Mouse (Mus musculus): ENCODE data around the gene Zc3h7b. TPM values are rescaled to one million over a fixed set of nuclear protein-coding genes. Genes with fewer than 3 reads are reported as not detected.

Gene Zc3h7b
- total RNA-seq, 1 experiment: 22.5 TPM

DNA sequence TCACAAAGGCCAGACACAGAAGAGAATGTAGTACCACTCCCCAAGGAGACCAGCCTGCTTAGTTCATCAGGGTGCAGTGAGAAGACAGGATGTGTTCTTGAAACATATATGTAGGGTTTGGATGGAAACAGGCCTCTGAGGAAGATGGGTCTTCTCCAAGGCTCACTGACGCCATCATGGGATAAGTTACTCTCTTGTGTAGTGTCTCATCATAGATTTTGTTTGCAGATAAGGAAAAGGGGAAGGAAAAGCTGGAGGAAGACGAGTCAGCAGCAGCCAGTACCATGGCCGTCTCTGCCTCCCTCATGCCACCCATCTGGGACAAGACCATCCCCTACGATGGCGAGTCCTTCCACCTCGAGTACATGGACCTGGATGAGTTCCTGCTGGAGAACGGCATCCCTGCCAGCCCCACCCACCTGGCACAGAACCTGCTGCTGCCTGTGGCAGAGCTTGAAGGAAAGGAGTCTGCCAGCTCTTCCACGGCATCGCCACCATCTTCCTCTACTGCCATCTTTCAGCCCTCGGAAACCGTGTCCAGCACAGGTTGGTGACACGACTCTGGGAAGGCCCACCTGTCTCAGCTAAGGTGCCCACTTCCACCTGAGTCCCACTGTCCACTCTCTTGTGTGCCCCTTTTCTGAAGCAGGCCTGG, 70.0 kb downstream of the Zc3h7b start:
- H3K9me3 ChIP-seq (ENCODE audit: control insufficient read depth, insufficient read depth, low read depth, low read length): no peaks in the 10 kb centered on the region
- H3K4me1 ChIP-seq (ENCODE audit: control insufficient read depth in 2 of 2, insufficient read depth in 2 of 2, low read length in 2 of 2, poor library complexity in 1 of 2): peaks cover 0 to 6% of the 10 kb centered on the region in 2 experiments; a peak in 2 of 4 replicates
- DNase-seq (ENCODE audit: low read depth, low spot score): no peak
- no peak overlapping the region for H3K27ac ChIP-seq (ENCODE audit: insufficient read depth, low read depth, low read length, poor library complexity, severe bottlenecking)
- H3K4me3 ChIP-seq (ENCODE audit: insufficient read depth in 1 of 2, low read depth in 1 of 2, low read length in 2 of 2, poor library complexity in 1 of 2, severe bottlenecking in 1 of 2): no peak overlapping the region
- TF ChIP-seq CHD2 (IDR thresholded peaks at IDR 0.05; ENCODE audit: low read depth, low read length): no peak
- no peak for TF ChIP-seq MAFK (IDR thresholded peaks at IDR 0.05; ENCODE audit: insufficient read depth, low read depth, low read length)
- TF ChIP-seq ZC3H11A (IDR thresholded peaks at IDR 0.05; ENCODE audit: borderline replicate concordance, low read depth, low read length): no peak
- no peak for TF ChIP-seq ZNF384 (IDR thresholded peaks at IDR 0.05; ENCODE audit: low read depth, low read length)
- no peak for TF ChIP-seq HCFC1 (IDR thresholded peaks at IDR 0.05; ENCODE audit: borderline replicate concordance, insufficient read depth, low read length)
- in situ Hi-C loops (cut with MboI; ENCODE audit: low sequenced_read_pairs in 2 of 2, unreplicated experiment in 2 of 2): no loop called here
- peaks cover 5% of the 10 kb centered on the region; the same call in 1 of the 2 replicates for H3K36me3 ChIP-seq (ENCODE audit: control insufficient read depth, insufficient read depth, low read length, poor library complexity, severe bottlenecking)
- H3K9ac ChIP-seq (ENCODE audit: insufficient read depth, low read depth, low read length, poor library complexity, severe bottlenecking): no peak overlapping the region

DNA sequence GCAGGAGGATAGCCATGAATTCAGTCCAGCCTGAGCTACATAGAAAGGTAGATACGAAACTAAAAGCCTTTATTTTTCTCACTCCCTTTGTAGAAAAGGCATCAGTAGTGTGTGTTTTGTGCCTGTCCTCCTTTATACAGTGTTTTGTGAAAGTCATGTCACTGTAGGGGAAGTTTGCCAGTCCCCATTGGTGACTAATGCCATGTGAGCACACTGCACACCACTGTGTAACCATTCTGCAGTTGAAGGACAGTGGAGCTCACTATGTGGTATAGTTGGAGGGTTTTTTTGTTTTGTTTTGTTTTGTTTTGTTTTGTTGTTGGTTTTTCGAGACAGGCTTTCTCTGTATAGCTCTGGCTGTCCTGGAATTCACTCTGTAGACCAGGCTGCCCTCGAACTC, 73.5 kb downstream of the Zc3h7b start:
- H3K4me1 ChIP-seq (ENCODE audit: control insufficient read depth in 2 of 2, insufficient read depth in 2 of 2, low read length in 2 of 2, poor library complexity in 1 of 2): no peaks in the 10 kb centered on the region
- no peak overlapping the region for H3K27ac ChIP-seq (ENCODE audit: insufficient read depth, low read depth, low read length, poor library complexity, severe bottlenecking)
- in situ Hi-C loops (cut with MboI; ENCODE audit: low sequenced_read_pairs in 2 of 2, unreplicated experiment in 2 of 2): no loop called here
- DNase-seq (ENCODE audit: low read depth, low spot score): no peak
- H3K9me3 ChIP-seq (ENCODE audit: control insufficient read depth, insufficient read depth, low read depth, low read length): no peaks in the 10 kb centered on the region
- no peak for TF ChIP-seq ZC3H11A (IDR thresholded peaks at IDR 0.05; ENCODE audit: borderline replicate concordance, low read depth, low read length)
- TF ChIP-seq HCFC1 (IDR thresholded peaks at IDR 0.05; ENCODE audit: borderline replicate concordance, insufficient read depth, low read length): no peak
- TF ChIP-seq CHD2 (IDR thresholded peaks at IDR 0.05; ENCODE audit: low read depth, low read length): no peak
- TF ChIP-seq MAFK (IDR thresholded peaks at IDR 0.05; ENCODE audit: insufficient read depth, low read depth, low read length): no peak
- no peak for TF ChIP-seq ZNF384 (IDR thresholded peaks at IDR 0.05; ENCODE audit: low read depth, low read length)
- H3K36me3 ChIP-seq (ENCODE audit: control insufficient read depth, insufficient read depth, low read length, poor library complexity, severe bottlenecking): peaks cover 9% of the 10 kb centered on the region; the same call in 1 of the 2 replicates
- H3K9ac ChIP-seq (ENCODE audit: insufficient read depth, low read depth, low read length, poor library complexity, severe bottlenecking): no peak overlapping the region
- H3K4me3 ChIP-seq (ENCODE audit: insufficient read depth in 1 of 2, low read depth in 1 of 2, low read length in 2 of 2, poor library complexity in 1 of 2, severe bottlenecking in 1 of 2): no peak overlapping the region

DNA sequence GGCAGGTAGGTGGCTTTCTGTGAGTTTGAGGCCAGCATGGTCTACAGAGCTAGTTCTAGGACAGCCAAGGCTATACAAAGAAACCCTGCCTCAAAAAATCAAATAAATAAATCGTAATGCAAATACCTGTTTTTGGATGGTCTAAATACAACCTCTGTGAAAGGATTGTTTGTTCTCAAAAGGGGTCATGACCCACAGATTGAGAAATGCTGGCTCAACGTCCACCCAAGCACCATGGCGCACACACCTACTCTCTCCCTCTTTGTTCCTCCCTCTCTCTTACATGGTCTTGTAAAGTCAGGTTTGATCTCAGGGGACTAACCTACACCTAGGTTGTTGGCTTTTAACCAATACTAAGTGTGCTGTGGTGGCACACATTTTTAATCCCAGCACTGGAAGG, 77.8 kb downstream of the Zc3h7b start:
- TF ChIP-seq ZNF384 (IDR thresholded peaks at IDR 0.05; ENCODE audit: low read depth, low read length) (no peak), ZC3H11A (IDR thresholded peaks at IDR 0.05; ENCODE audit: borderline replicate concordance, low read depth, low read length) (no peak), MAFK (IDR thresholded peaks at IDR 0.05; ENCODE audit: insufficient read depth, low read depth, low read length) (no peak), CHD2 (IDR thresholded peaks at IDR 0.05; ENCODE audit: low read depth, low read length) (no peak)
- in situ Hi-C loops (cut with MboI; ENCODE audit: low sequenced_read_pairs in 2 of 2, unreplicated experiment in 2 of 2): no loop called here
- H3K36me3 ChIP-seq (ENCODE audit: control insufficient read depth, insufficient read depth, low read length, poor library complexity, severe bottlenecking): peaks cover 12% of the 10 kb centered on the region; the same call in 1 of the 2 replicates
- no peak overlapping the region for H3K9ac ChIP-seq (ENCODE audit: insufficient read depth, low read depth, low read length, poor library complexity, severe bottlenecking)
- no peak overlapping the region for H3K4me3 ChIP-seq (ENCODE audit: insufficient read depth in 1 of 2, low read depth in 1 of 2, low read length in 2 of 2, poor library complexity in 1 of 2, severe bottlenecking in 1 of 2)
- H3K4me1 ChIP-seq (ENCODE audit: control insufficient read depth in 2 of 2, insufficient read depth in 2 of 2, low read length in 2 of 2, poor library complexity in 1 of 2): no peaks in the 10 kb centered on the region
- no peaks in the 10 kb centered on the region for H3K9me3 ChIP-seq (ENCODE audit: control insufficient read depth, insufficient read depth, low read depth, low read length)
- DNase-seq (ENCODE audit: low read depth, low spot score): no peak
- H3K27ac ChIP-seq (ENCODE audit: insufficient read depth, low read depth, low read length, poor library complexity, severe bottlenecking): no peak overlapping the region

DNA sequence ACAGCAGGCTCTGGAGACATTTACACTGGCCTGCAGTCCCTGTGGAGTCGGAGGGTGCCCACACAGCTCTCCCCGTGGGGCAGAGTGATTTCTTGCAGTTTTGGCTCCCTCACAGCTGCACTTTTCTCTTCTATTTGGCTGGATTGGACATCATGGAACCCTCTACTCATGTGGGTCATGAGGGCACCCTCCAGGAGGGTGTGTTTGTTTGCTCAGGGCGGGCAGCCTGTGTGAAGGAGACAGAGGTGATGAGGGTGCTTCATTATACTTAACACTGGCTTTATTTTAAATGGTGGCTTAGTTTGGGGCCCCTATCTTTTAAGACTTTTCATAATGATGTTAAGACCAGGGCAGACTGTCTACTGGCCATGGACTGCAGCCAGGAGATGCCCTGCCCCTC, 80.0 kb downstream of the Zc3h7b start:
- H3K4me1 ChIP-seq (ENCODE audit: control insufficient read depth in 2 of 2, insufficient read depth in 2 of 2, low read length in 2 of 2, poor library complexity in 1 of 2): no peaks in the 10 kb centered on the region
- H3K4me3 ChIP-seq (ENCODE audit: insufficient read depth in 1 of 2, low read depth in 1 of 2, low read length in 2 of 2, poor library complexity in 1 of 2, severe bottlenecking in 1 of 2): no peak overlapping the region
- peaks cover 14% of the 10 kb centered on the region; the same call in 1 of the 2 replicates for H3K36me3 ChIP-seq (ENCODE audit: control insufficient read depth, insufficient read depth, low read length, poor library complexity, severe bottlenecking)
- DNase-seq (ENCODE audit: low read depth, low spot score): no peak
- H3K9me3 ChIP-seq (ENCODE audit: control insufficient read depth, insufficient read depth, low read depth, low read length): no peaks in the 10 kb centered on the region
- TF ChIP-seq HCFC1 (IDR thresholded peaks at IDR 0.05; ENCODE audit: borderline replicate concordance, insufficient read depth, low read length): no peak
- TF ChIP-seq CHD2 (IDR thresholded peaks at IDR 0.05; ENCODE audit: low read depth, low read length): no peak
- no peak for TF ChIP-seq ZNF384 (IDR thresholded peaks at IDR 0.05; ENCODE audit: low read depth, low read length)
- TF ChIP-seq ZC3H11A (IDR thresholded peaks at IDR 0.05; ENCODE audit: borderline replicate concordance, low read depth, low read length): no peak
- no peak for TF ChIP-seq MAFK (IDR thresholded peaks at IDR 0.05; ENCODE audit: insufficient read depth, low read depth, low read length)
- no peak overlapping the region for H3K9ac ChIP-seq (ENCODE audit: insufficient read depth, low read depth, low read length, poor library complexity, severe bottlenecking)
- no peak overlapping the region for H3K27ac ChIP-seq (ENCODE audit: insufficient read depth, low read depth, low read length, poor library complexity, severe bottlenecking)
- in situ Hi-C loops (cut with MboI; ENCODE audit: low sequenced_read_pairs in 2 of 2, unreplicated experiment in 2 of 2): no loop called here
